Comparison of ENCODE assay signal across 8 mouse cellular contexts in genomic region chr6:4489366-4490245, GRCm38 (mm10). TPM values are rescaled to one million over a fixed set of nuclear protein-coding genes. Genes with fewer than 3 reads are reported as not detected.
DNase-seq lines count a peak whose midpoint lies in the region; ATAC-seq and TF ChIP-seq lines count a peak whose summit lies in the region.

No protein-coding gene starts in this region.

- H3K36me3 ChIP-seq in hindbrain, embryonic 11.5 days (ENCODE audit: control insufficient read depth, insufficient read depth, low read length): no peaks in the 10 kb centered on the region
- H3K36me3 ChIP-seq in limb, embryonic 13.5 days: no peaks in the 10 kb centered on the region

- peak overlapping the region; percentile 17; the same call in 1 of the 2 replicates for H3K4me3 ChIP-seq in embryonic fibroblast, embryonic 13.5 days (ENCODE audit: insufficient read depth, low read length)
- H3K4me3 ChIP-seq in hindbrain, embryonic 11.5 days (ENCODE audit: low read depth, low read length): no peak overlapping the region
- peak overlapping the region; percentile 8; the same call in 1 of the 2 replicates for H3K4me3 ChIP-seq in limb, embryonic 13.5 days

- peak; percentile 10 for DNase-seq in adrenal gland, adult 2 months
- DNase-seq in adrenal gland, adult 8-10 months: no peak
- DNase-seq in hindbrain, embryonic 11.5 days (ENCODE audit: low spot score): peak; percentile 46
- peak; percentile 80 for DNase-seq in skeletal muscle tissue, adult 2 months (ENCODE audit: low read depth, low spot score)

- no peaks in the 10 kb centered on the region for H3K9me3 ChIP-seq in hindbrain, embryonic 11.5 days (ENCODE audit: control insufficient read depth, low read length)
- no peaks in the 10 kb centered on the region for H3K9me3 ChIP-seq in limb, embryonic 13.5 days

- no peak for TF ChIP-seq CTCF in embryonic fibroblast, embryonic 13.5 days (IDR thresholded peaks at IDR 0.05; ENCODE audit: borderline replicate concordance, insufficient read depth, low read length)

- peak overlapping the region; percentile 100 for H3K27ac ChIP-seq in embryonic fibroblast, embryonic 13.5 days (ENCODE audit: insufficient read depth, low read length)
- peak overlapping the region; percentile 27; the same call in 1 of the 2 replicates for H3K27ac ChIP-seq in hindbrain, embryonic 11.5 days (ENCODE audit: low read depth, low read length)
- H3K27ac ChIP-seq in limb, embryonic 13.5 days: peak overlapping the region; percentile 92

- 41% methylated on average over 6 of the region's 6 CpGs for WGBS in hindbrain, embryonic 11.5 days
- WGBS in limb, embryonic 13.5 days: 7% methylated on average over 6 of the region's 6 CpGs

- H3K9ac ChIP-seq in hindbrain, embryonic 11.5 days (ENCODE audit: low read depth, low read length): no peak overlapping the region
- H3K9ac ChIP-seq in limb, embryonic 13.5 days: no peak overlapping the region

- no peak overlapping the region for H3K4me2 ChIP-seq in hindbrain, embryonic 11.5 days (replicated peaks; ENCODE audit: low read depth, low read length)
- H3K4me2 ChIP-seq in limb, embryonic 13.5 days (replicated peaks): peak overlapping the region; percentile 51

- peak; percentile 54 for ATAC-seq in hindbrain, embryonic 11.5 days (ENCODE audit: low FRiP score)
- ATAC-seq in limb, embryonic 13.5 days (ENCODE audit: low FRiP score, low read depth): peak; percentile 92
- ATAC-seq in erythroid progenitor cell, adult 5-6 weeks (replicated peaks; ENCODE audit: low FRiP score, poor library complexity, severe bottlenecking): no peak
- no peak for ATAC-seq in megakaryocyte, adult 5-6 weeks (ENCODE audit: poor library complexity, severe bottlenecking)

- no peaks in the 10 kb centered on the region for H3K27me3 ChIP-seq in hindbrain, embryonic 11.5 days (ENCODE audit: control insufficient read depth, insufficient read depth, low read length)
- no peaks in the 10 kb centered on the region for H3K27me3 ChIP-seq in limb, embryonic 13.5 days

- no peak for TF ChIP-seq POLR2A in embryonic fibroblast, embryonic 13.5 days (IDR thresholded peaks at IDR 0.05; ENCODE audit: low read depth, low read length)

- H3K4me1 ChIP-seq in embryonic fibroblast, embryonic 13.5 days (ENCODE audit: control insufficient read depth, insufficient read depth, low read length): peaks cover 14% of the 10 kb centered on the region
- H3K4me1 ChIP-seq in hindbrain, embryonic 11.5 days (replicated peaks; ENCODE audit: control insufficient read depth, insufficient read depth, low read length): peaks cover 3% of the 10 kb centered on the region; the same call in 1 of the 2 replicates
- H3K4me1 ChIP-seq in limb, embryonic 13.5 days: peaks cover 41% of the 10 kb centered on the region

RNA-seq across cellular contexts. Expression of gene Col1a2, which starts 15.0 kb away (rescaled TPM):
- 100 to 1,000 TPM in 1 of 2 experiments, 10 to 100 TPM in 1; 56.3 to 121 TPM for total RNA-seq in adrenal gland, adult 2 months (2021)
- 41.9 and 43.7 TPM in 2 replicates for polyA plus RNA-seq in adrenal gland, adult 2 months (2012; rRNA removed)
- 10 to 100 TPM; 61.7 to 93.1 (median 71.1) TPM for total RNA-seq in adrenal gland, adult 8-10 months (2022)
- polyA plus RNA-seq in embryonic fibroblast, embryonic 13.5 days (2011; ENCODE audit: insufficient read length, low read depth, missing spikeins): 3,465 and 4,838 TPM in 2 replicates
- 143 and 151 TPM in 2 replicates for polyA plus RNA-seq in hindbrain, embryonic 11.5 days (2014; fragmentation: Nextera tagmentation; extraction: Ambion mirVana)
- polyA plus RNA-seq in limb, embryonic 13.5 days (2015; fragmentation: Nextera tagmentation; extraction: Ambion mirVana): 809 and 883 TPM in 2 replicates
- 2.9 and 5.0 TPM in 2 replicates for total RNA-seq in erythroid progenitor cell, adult 5-6 weeks (2015; ENCODE audit: low replicate concordance)
- 2.5 and 3.0 TPM in 2 replicates for total RNA-seq in erythroid progenitor cell, adult 5-6 weeks (2017; ENCODE audit: low replicate concordance)
- 0.87 and 1.2 TPM in 2 replicates for total RNA-seq in megakaryocyte, adult 5-6 weeks (2015)
- total RNA-seq in megakaryocyte, adult 5-6 weeks (2017): 1.1 and 1.6 TPM in 2 replicates

Comparison
In these comparisons a context has a peak if more than half of its experiments do, and no peak if none do; other contexts are left out.
1. H3K27ac ChIP-seq: peak in every context shown above with its lines; median percentile 100 in embryonic fibroblast, embryonic 13.5 days; 92 in limb, embryonic 13.5 days; 27 in hindbrain, embryonic 11.5 days.
2. ATAC-seq: peak in hindbrain, embryonic 11.5 days (single experiment) and limb, embryonic 13.5 days (single experiment); none in erythroid progenitor cell, adult 5-6 weeks (single experiment) and megakaryocyte, adult 5-6 weeks (single experiment).
3. RNA of gene Col1a2, which starts 15.0 kb away (total RNA-seq): 56.3 to 121 TPM in adrenal gland, adult 2 months and 61.7 to 93.1 TPM in adrenal gland, adult 8-10 months; 2.5 to 5.0 TPM in erythroid progenitor cell, adult 5-6 weeks and 0.87 to 1.6 TPM in megakaryocyte, adult 5-6 weeks; every median in the first group is over 4 times any median in the second.